14 mouse cellular contexts compared by ENCODE assay signal in genomic region chr13:30471300-30471699, GRCm38 (mm10).
A peak's percentile ranks its signal among the peaks of the same experiment; 100 is the strongest.
DNase-seq lines count a peak whose midpoint lies in the region.
"Had no signal": no experiment of that assay in that cellular context is flagged by ENCODE, and none has a peak within 500 bp of the region (broad histone marks: within the 10 kb centered on the region; RNA-seq: fewer than 3 reads in every experiment).

No protein-coding gene starts in this region.

- intact Hi-C loops in left cerebral cortex, postnatal 4 days (cut with DNase I): no loop called here

- DNase-seq in adrenal gland, adult (ENCODE audit: inconsistent age in 2 of 2, low spot score in 1 of 2): peak; percentile 17 to 63
- DNase-seq in adrenal gland, postnatal 4 days (ENCODE audit: low spot score in 2 of 2): no peak
- peak; percentile 25 for DNase-seq in kidney, postnatal 10 days
- DNase-seq in kidney, postnatal 4 days: no peak
- peak; percentile 37 to 45 for DNase-seq in adrenal gland, postnatal 36 days
- DNase-seq in yolk sac, embryonic 10.5 days (ENCODE audit: low spot score): peak; percentile 35
- no peak for DNase-seq in left cerebral cortex, postnatal 4 days
- DNase-seq in spleen, postnatal 4 days (ENCODE audit: low spot score in 2 of 2): no peak
- DNase-seq: cerebellum, adult 11 months; cerebellum, postnatal 36 days; heart, adult 18-20 months; heart, postnatal 4 days; layer of hippocampus, postnatal 36 days; midbrain, embryonic 14.5 days had no signal

Comparison
In these comparisons a context has a peak if more than half of its experiments do, and no peak if none do; other contexts are left out.
1. DNase-seq: peak in adrenal gland, adult (2 of 2), kidney, postnatal 10 days (single experiment), adrenal gland, postnatal 36 days (2 of 2) and yolk sac, embryonic 10.5 days (single experiment); none in adrenal gland, postnatal 4 days (0 of 2), kidney, postnatal 4 days (0 of 2), left cerebral cortex, postnatal 4 days (single experiment) and spleen, postnatal 4 days (0 of 2).